Mouse (Mus musculus) ES-E14 (cell line): ENCODE data around the gene Ranbp3l. TPM values are rescaled to one million over a fixed set of nuclear protein-coding genes. Genes with fewer than 3 reads are reported as not detected.

Experiments used
- DNase-seq: peaks from one replicate; pipeline ENCODE4 v3.0.0-alpha.2; 2013; ENCODE audit warnings: low read depth, low spot score
- H3K27ac ChIP-seq: 2 replicates; pipeline ENCODE4 v1.5.1; 2012; ENCODE audit warnings: low read depth, mild to moderate bottlenecking, low read length, moderate library complexity, mixed read lengths; ENCODE audit not compliant: poor library complexity, insufficient read depth, severe bottlenecking
- H3K36me3 ChIP-seq: 2 replicates; pipeline ENCODE4 v1.6.1; 2012; ENCODE audit warnings: mild to moderate bottlenecking, low read length, moderate library complexity, mixed read lengths; ENCODE audit not compliant: control insufficient read depth, poor library complexity, insufficient read depth, severe bottlenecking
- H3K4me1 ChIP-seq, 2 experiments: fragments of 150-350 bp in 1 of 2; sonication (generic) in 1 of 2; 2 replicates each; pipeline ENCODE4 v1.6.1; 2012; ENCODE audit warnings: low read length in 2 of 2, mild to moderate bottlenecking in 1 of 2, mixed read lengths in 1 of 2; ENCODE audit not compliant: control insufficient read depth in 2 of 2, insufficient read depth in 2 of 2, poor library complexity in 1 of 2
- H3K4me3 ChIP-seq, 2 experiments: fragments of 150-350 bp in 1 of 2; sonication (generic) in 1 of 2; 2 replicates each; pipeline ENCODE4 v1.5.1; 2012; ENCODE audit warnings: low read length in 2 of 2, low read depth in 1 of 2, mild to moderate bottlenecking in 1 of 2, mixed read lengths in 1 of 2; ENCODE audit not compliant: insufficient read depth in 1 of 2, poor library complexity in 1 of 2, severe bottlenecking in 1 of 2
- H3K9ac ChIP-seq: 2 replicates; pipeline ENCODE4 v1.6.1; 2012; ENCODE audit warnings: low read depth, mild to moderate bottlenecking, low read length, mixed read lengths; ENCODE audit not compliant: poor library complexity, insufficient read depth, severe bottlenecking
- H3K9me3 ChIP-seq: fragments of 150-350 bp; sonication (generic); 2 replicates; pipeline ENCODE4 v1.6.1; 2012; ENCODE audit warnings: low read depth, mild to moderate bottlenecking, low read length; ENCODE audit not compliant: control insufficient read depth, insufficient read depth
- CHD2 ChIP-seq: IDR thresholded peaks from 2 replicates; pipeline ENCODE4 v1.6.1; 2014; ENCODE audit warnings: mild to moderate bottlenecking, low read depth, low read length, inconsistent platforms
- HCFC1 ChIP-seq: IDR thresholded peaks from 2 replicates; pipeline ENCODE4 v1.6.1; 2012; ENCODE audit warnings: low read length, inconsistent platforms, borderline replicate concordance; ENCODE audit not compliant: insufficient read depth
- MAFK ChIP-seq: IDR thresholded peaks from 2 replicates; pipeline ENCODE4 v1.6.1; 2014; ENCODE audit warnings: mild to moderate bottlenecking, low read depth, low read length, inconsistent platforms; ENCODE audit not compliant: insufficient read depth
- ZC3H11A ChIP-seq: IDR thresholded peaks from 2 replicates; pipeline ENCODE4 v1.6.1; 2012; ENCODE audit warnings: low read depth, mild to moderate bottlenecking, inconsistent platforms, low read length, borderline replicate concordance
- ZNF384 ChIP-seq: IDR thresholded peaks from 2 replicates; pipeline ENCODE4 v1.6.1; 2012; ENCODE audit warnings: low read depth, low read length, inconsistent platforms
- in situ Hi-C, 2 experiments: fragments of 600-800 bp; cut with MboI; formaldehyde crosslinking; loops; one replicate each; pipeline ENCODE4 v1.15.1; 2025; ENCODE audit warnings: low sequenced_read_pairs in 2 of 2, inconsistent platforms in 1 of 2; ENCODE audit not compliant: unreplicated experiment in 2 of 2
- total RNA-seq: library from RNA; depleted of rRNA; stranded (reverse); fragments of 300-350 nt; gene quantifications from 2 replicates; pipeline ENCODE4 v1.2.3, GENCODE M21; 2012

Gene Ranbp3l
- total RNA-seq, 1 experiment, result 0.09 TPM

DNA sequence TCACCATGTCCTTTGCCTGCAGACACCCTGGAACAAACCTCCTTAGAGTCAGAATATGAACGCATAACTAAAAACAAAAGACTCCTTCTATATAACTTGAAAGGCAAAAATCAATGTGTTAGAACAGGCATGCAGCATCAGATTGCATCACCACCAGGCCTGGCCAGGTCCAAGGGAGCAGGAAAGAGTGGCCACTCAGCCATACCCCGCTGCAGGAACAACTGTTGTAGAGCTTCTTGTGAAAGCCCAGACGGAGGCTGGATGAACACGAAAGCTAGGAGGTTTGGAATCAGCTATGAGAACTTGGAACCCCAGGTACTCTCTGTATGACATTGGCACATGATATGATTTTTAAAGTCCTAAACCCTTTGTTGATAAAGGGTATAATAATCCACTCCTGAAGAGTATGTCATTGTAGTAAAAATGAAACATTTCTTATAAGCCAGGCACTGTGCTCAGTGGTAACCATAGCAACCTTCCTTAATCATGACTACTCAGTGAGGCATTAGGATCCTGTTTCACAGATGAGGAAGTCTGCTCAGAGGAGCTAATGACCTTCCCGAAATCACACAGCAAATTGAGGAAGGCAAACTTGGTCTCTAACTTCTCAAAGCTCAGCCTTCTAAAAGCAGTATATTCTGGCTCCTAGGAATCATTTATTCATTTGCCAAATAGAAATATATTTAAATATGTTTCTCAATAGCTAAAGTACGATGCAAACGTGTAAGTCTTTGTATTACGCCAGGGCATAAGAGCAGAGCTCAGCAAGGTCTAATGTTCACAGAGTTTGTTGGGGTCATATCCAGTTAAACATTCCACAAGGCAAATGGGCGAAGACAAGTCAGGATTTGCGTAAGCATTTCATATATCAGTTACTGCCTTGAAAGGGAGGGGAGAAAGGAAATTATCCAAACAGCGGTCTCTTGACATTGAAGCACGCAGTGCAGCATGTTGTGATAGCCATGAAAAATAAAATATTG, 24.4 kb downstream of the Ranbp3l start:
- Histone ChIP-seq H3K4me1 (no peaks in the 10 kb centered on the region), H3K36me3 (no peaks in the 10 kb centered on the region), H3K4me3 (no peak overlapping the region), H3K9ac (no peak overlapping the region), H3K9me3 (no peaks in the 10 kb centered on the region), H3K27ac (no peak overlapping the region)
- TF ChIP-seq HCFC1 (no peak), ZC3H11A (no peak), MAFK (no peak), CHD2 (no peak), ZNF384 (no peak)
- DNase-seq, result no peak
- in situ Hi-C loops, result no loop called here

DNA sequence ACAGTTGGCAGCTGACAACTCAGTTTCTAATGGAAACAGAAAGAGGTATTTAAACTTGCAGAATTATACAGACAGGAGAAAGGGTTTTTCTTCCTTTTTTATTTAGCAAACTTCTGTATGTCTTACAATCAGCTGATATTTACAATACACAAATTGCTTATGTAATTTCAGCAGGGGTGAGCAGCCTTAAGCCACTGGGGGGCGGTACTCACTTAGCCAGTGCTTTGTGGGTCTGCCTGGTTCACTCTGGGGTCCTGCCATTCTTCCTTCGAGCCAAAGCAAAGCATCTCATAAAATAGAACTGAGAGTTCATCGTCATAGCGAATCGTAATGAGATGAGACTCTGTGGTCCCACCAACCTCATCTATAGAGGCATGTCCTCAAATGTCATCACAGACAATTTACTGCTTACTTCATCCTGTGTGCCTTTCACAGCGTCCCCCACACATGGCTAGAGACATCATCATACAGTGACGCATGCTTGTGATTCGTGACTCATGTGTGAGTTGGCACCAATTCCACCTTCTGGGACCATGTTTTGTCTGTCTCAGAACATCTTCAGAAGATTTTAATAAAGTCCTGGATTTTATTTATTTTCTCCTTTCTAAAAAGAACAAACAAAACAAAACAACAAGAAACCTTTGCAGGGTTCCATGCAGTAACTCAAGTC, 27.0 kb downstream of the Ranbp3l start:
- Histone ChIP-seq H3K27ac (no peak overlapping the region), H3K9me3 (no peaks in the 10 kb centered on the region), H3K4me1 (no peaks in the 10 kb centered on the region), H3K36me3 (no peaks in the 10 kb centered on the region), H3K9ac (no peak overlapping the region), H3K4me3 (no peak overlapping the region)
- DNase-seq, result no peak
- TF ChIP-seq CHD2, result no peak
- no peak for TF ChIP-seq MAFK
- TF ChIP-seq ZNF384, result no peak
- TF ChIP-seq ZC3H11A, result no peak
- TF ChIP-seq HCFC1, result no peak
- in situ Hi-C loops, result no loop called here

DNA sequence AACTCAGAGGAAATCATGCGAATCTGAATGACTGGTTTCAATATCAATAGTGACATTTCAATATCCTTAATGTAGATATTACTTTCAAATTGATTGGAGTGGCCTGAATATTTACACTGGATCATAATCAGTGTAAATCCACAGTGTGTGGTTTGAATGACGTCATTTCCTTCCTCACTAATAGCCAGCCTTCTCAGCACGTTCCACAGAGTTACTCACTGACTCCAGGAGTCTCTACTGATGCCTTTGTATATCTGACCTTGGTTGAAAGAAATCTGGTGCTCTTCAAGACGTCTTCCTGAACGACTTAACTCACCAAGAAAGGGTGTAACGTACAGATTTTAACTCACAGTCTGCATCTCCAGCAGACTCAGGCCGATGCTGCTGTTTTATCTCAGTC, 27.7 kb downstream of the Ranbp3l start:
- H3K4me3 ChIP-seq, result no peak overlapping the region
- no peaks in the 10 kb centered on the region for H3K9me3 ChIP-seq
- H3K27ac ChIP-seq, result no peak overlapping the region
- H3K4me1 ChIP-seq, result no peaks in the 10 kb centered on the region
- TF ChIP-seq HCFC1 (no peak), ZC3H11A (no peak)
- H3K9ac ChIP-seq, result no peak overlapping the region
- in situ Hi-C loops, result no loop called here
- no peaks in the 10 kb centered on the region for H3K36me3 ChIP-seq
- DNase-seq, result no peak

GRCm38 (mm10) chr15:9002762-9003161, 35.0 kb downstream of the Ranbp3l start:
- H3K4me3 ChIP-seq, result no peak overlapping the region
- no peak for TF ChIP-seq HCFC1
- H3K4me1 ChIP-seq, result no peaks in the 10 kb centered on the region
- no peak for DNase-seq
- no peaks in the 10 kb centered on the region for H3K9me3 ChIP-seq
- H3K9ac ChIP-seq, result no peak overlapping the region
- in situ Hi-C loops, result no loop called here
- no peak overlapping the region for H3K27ac ChIP-seq
- no peaks in the 10 kb centered on the region for H3K36me3 ChIP-seq

DNA sequence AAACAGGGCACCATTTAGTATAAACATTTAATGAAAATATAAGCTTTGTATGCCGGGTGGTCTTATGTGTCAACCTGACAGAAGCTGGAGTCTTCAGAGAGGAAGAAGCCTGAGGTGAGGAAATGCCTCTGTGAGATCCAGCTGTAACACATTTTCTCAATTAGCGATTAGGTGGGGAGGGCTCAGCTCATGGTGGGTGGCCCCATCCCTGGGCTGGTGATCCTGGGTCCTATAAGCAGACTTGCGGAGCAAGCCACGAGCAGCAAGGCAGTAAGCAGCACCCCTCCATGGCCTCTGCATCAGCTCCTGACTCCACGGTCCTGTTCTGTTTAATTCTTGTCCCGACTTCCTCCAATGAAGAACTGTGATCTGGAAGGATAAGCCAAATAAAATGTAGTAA, 41.4 kb downstream of the Ranbp3l start:
- Histone ChIP-seq H3K36me3 (no peaks in the 10 kb centered on the region), H3K27ac (no peak overlapping the region), H3K9ac (no peak overlapping the region), H3K4me1 (peaks cover 0 to under 1% of the 10 kb centered on the region in 2 experiments; a peak in 2 of 4 replicates), H3K4me3 (no peak overlapping the region), H3K9me3 (no peaks in the 10 kb centered on the region)
- in situ Hi-C loops, result no loop called here
- no peak for DNase-seq
- TF ChIP-seq HCFC1 (no peak), ZC3H11A (no peak), CHD2 (no peak)
